Mouse (Mus musculus) liver, embryonic 14.5 days (tissue): ENCODE data around the gene Mill2.

Experiments used
- CTCF ChIP-seq: IDR thresholded peaks from 2 replicates; pipeline ENCODE4 v1.5.1; 2016; ENCODE audit warnings: antibody characterized with exemption, low read depth, control low read depth
- EP300 ChIP-seq: IDR thresholded peaks from 2 replicates; pipeline ENCODE4 v1.6.1; 2016; ENCODE audit warnings: antibody characterized with exemption, low read depth

DNA sequence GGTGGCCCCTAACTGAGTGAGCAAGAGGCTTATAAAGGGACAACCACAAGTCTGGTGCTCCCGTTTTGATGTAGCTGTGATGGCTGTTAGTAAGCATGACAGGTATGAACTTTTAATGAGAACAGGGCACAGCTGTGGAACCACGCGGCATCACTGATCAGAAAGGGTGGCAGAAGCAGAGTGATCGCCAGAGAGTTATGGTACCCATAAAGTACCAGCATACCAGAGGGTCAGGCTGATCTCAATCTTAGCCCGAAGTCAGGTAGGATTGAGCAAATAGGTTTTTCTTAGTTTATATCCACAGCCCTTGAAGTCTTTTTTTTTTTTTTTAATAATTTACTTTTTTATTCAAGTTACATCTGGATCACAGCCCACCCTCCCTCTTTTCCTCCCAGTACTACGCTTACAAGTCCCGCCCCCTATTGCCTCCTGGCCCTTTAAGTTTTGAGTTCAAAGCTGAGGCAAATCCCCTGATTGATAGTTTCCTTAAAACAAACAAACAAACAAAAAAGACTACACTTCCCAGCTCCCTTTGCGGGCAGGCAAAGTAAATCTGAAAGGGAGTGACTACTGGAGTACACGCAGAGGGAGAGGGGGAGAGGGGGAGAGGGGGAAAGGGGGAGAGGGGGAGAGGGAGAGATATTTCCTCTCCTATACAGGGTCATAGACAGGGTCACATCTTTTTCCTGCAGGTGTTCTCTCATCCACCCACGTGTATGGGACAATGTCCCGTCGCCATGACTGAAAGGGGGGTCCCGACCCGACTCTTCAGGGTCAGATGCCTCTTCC is 32.4 kb downstream of the Mill2 start:
- no peak for TF ChIP-seq CTCF
- no peak for TF ChIP-seq EP300
